Mouse (Mus musculus): Measurements from ENCODE around the gene Npc1l1.
"Not testable (repeated sequence)": the region's sequence is repeated elsewhere in the genome, so short reads cannot be mapped to it uniquely, and the experiment has no call there.

Gene Npc1l1

DNA sequence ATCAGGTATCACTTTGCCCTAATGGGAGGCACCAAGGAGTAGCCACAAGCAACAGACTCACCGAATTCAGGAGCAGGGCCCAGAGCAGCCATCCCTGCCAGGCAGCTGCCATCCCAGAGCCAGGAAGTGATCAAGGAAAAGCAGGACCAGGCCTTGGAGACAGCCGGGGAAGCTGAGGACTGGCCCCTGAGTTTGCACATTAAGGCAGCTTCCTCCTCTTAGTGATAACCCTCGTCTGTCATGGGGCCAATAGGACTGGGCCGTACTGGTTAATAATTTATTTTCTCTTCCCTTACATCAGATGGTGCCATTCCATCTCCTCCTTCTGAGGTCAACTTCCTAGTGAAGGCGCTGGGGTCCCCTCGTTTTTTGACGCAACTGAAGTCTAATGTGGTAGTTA is at the start of gene Npc1l1:
TSS of gene Npc1l1 (minus strand) at position 132 of the 400 bp plus-strand sequence.
- DNase-seq = no peak

DNA sequence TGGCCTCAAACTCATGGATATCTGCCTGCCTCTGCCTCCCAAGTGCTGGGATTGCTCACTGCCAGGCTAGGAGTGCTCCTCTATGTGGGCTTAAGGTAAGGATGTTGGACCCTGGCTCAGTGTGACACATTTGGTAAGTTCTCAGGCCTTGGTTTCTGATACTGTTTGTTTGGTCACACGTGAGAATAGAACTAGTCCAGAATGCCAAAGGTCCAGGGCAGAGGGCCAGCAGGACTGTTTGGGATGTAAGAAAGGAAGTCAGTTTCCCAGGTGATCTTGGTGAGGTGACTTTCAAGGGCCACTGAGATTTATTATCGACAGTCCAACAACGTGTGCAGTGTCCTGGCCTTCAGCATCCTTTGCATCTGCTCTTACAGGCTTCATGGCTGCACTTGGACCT is 46.5 kb upstream of the Npc1l1 start:
- DNase-seq = no peak

DNA sequence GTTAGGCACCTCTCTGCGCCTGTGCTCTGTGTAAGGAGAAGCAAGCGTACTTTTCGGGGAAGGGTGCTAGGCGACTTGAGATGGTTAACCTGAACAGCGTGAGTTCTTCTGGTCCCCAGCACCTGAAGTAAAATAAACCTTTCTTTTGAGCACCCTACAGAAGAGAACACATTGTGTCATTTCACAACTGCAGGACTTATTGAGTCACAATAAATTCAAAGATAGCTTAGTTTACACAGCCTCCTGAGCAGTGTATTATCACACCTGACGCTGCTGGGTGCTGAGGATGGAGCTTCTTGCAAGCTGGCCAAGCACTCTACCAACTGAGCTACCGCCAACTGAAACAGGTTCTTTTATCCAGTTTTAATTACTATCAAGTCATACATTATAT is 45.1 kb upstream of the Npc1l1 start:
- no peak for DNase-seq

DNA sequence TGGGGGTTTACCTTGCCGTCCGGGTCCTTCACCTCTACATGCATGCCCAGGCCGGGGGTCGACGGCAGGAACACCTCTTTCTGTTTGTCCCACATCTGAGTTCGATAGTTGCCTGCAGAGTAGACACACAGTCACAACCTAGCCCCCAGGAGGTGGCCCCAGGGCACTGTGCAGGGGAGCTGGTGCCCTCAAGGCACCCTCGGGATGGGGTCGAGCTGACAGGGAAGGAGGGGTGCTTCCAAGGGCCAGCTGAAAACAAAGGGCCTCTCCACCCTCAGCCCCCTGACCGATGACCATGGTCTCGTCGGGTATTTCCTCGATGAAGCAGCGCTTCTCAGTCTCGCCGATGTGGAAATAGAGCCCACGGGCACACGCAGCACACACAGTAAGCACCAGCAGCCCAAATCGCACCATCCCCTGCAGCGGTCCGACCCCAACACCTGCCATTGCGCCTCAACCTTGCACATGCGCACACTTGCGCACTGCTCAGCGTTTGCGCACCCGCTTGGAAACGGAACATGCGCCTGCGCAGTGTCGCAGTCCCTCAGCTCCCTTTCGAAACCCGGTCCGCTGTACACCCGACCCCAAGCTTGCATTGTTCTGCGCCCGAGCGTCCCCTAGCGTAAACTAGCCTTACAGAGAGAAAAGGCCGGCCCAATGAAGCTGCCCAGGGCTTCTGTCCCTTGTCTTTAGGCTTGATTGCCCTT is 44.6 kb upstream of the Npc1l1 start, which contains the start of gene Tmed4:
TSS of gene Tmed4 (minus strand) at position 484 of the 707 bp plus-strand sequence.
- peak; percentile 98 to 99 for DNase-seq

DNA sequence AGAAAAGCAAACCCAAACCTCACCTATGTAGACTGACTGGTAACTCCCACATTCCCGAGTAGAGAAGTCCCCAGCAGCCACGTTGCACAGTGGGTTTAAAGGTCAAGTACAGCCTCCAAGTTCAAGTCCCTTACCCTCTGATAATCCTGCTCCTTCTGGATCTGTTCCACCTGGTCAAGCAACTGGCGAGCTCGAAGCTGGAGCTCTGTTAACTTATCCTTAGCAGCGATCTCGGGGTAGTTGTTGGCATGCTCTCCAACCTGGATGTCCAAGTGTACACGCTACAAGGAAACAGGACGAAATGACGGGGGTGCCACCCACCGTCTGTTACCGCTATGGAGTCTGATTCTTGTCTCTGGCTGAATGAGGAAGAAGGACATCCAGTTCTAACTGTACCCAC is 43.7 kb upstream of the Npc1l1 start:
- DNase-seq = no peak

DNA sequence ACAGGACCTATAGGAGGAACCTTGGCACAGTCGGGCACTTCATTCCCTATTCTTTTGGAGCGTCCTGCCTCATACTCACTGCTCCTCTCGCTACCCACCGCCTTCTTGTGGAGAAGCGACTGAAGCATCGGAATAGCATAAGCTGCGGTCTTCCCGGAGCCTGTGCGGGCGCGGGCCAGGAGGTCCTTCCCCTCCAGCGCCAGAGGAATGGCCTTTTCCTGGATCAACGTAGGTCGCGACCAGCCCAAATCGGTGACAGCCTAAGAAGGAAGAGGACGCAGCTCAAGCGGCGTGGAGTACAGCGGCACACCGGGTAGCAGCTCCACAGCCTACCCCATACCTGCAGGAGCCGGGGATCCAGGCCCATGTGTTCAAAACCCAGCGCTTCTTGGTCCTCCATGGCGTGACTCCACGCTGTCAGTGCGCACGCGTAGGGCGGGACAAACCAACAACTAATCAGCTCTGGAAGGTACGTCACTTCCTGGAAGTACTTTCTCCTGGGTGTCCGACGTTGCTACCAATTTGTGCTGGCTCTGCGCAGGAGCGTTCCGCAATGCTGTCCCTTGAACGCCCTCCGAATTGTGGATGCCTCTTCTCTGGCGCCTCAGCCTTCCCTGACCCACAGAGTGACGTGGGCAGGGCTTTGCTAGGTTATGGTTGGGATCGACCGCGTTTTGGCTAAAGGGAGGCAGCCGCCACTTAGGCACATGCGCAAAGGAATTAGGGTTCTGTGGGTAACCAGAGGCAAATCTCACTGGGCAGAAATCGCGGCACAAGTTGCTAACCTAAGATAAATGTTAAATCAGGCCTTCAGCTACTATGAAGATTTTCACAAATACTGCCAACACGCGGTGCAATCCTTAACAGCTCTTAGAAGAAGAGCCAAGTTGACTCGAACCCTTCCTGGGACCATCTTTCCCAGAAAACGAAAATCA is 37.6 kb upstream of the Npc1l1 start, which contains the start of gene Ddx56:
TSS of gene Ddx56 (minus strand) at position 453 of the 935 bp plus-strand sequence.
- peak; percentile 94 for DNase-seq

DNA sequence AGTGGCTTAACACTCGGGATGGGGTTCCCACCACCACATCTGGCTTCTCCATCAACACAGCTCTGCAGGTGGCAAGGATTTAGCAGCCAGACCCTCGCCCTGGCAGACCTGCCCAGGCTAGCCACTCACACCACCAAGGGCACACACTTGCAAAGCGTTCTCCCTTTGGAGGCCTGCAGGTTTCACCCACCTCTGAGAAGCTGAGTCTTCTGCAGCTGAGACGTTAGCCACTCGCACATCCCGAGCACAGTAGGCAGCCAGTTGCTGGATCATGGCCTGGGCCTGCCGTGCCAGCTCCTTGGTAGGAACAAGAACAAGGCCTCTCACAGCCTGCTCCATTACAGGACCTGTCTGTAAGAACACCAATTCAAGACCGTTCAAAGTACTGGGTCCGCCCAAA is 36.7 kb upstream of the Npc1l1 start:
- no peak for DNase-seq

DNA sequence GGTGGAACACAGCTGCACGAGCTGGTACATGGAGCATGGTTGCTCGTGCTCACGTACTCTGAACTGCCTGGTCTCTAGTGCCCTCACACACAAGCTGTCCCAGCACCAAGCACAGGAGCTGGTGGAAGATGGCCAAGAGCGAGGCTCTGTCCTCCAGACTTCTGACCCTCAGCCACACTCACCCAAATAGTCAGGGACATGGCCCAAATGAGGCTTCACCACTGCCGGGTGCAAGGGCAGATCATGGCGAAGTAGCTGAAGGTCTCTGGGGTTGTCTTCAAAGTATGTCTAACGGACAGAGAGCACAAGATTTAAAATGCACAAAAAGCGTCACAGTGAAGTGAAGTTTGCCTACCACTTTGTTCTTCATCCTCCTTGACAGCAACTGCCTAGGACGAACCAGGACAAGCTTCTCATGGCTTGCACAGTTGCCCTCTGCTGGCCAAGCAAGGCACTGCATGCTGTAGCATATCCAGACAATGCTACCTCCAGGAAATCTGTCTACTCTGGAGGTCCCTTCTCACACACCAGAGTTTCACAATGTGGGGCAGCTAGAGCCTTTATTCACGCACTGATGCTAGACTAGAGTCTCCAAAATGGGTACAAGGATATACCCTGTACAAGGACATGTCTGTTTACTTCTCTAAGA is 31.6 kb upstream of the Npc1l1 start:
- DNase-seq = peak; percentile 53 to 75

DNA sequence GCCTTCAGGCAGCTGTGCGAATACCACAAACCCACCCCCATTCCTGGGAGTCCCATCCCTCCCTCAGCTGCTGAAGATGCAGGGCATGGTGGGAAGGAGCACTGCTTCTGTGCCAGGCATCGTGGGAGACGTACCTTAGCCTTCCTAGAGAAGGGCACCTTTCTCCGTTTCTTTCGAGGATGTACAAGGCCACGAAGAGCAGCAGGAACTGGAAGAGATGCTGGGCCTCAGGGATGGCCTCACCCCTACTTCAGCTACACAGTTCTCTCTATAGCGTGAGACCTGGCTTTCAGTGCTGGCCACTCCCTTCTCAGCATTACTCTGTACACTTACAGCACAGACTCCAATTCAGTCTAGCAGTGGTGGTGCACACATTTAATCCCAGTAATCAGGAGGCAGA is 29.5 kb upstream of the Npc1l1 start:
- no peak for DNase-seq

DNA sequence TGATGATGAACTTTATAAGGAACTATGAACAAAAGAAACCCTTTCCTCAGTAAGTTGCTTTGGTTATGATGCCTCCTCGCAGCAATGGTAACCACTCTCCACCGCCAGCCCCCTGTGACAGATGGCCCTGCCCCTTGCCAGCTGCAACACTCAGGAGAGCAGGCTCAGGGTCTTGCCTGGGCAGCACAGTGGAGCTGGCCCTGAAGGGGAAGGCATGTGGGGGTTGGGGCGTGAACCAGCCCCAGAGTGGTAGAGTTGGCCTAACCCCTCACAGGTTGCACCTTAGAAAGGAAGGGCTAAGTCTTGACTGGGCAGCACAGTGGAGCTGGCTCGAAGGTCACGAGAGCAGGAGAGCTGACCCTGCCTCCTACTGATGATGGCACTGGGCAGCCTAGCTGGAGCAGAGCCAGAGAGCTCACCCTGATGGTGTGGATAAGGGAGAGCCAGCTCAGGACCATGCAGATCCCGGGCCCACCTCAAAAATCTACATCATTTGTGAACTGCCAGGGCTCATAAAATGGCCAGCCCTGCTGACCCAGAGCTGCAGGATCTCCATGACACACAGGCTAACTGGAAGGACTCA is 26.6 kb upstream of the Npc1l1 start:
- DNase-seq = no peak

DNA sequence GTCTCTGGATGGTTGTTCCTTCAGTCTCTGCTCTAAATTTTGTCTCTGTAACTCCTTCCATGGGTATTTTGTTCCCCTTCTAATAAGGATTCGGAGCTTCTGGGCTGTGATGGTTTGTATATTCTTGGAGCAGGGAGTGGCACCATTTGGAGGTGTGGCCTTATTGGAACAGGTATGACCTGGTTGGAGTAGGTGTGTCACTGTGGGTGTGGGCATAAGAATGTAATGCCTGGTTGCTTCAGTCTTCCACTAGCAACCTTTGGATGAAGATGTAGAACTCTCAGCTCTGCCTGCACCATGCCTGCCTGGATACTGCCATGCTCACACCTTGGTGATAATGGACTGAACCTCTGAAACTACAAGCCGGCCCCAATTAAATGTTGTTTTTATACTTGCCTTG is 24.7 kb upstream of the Npc1l1 start:
- DNase-seq = not testable (repeated sequence)

DNA sequence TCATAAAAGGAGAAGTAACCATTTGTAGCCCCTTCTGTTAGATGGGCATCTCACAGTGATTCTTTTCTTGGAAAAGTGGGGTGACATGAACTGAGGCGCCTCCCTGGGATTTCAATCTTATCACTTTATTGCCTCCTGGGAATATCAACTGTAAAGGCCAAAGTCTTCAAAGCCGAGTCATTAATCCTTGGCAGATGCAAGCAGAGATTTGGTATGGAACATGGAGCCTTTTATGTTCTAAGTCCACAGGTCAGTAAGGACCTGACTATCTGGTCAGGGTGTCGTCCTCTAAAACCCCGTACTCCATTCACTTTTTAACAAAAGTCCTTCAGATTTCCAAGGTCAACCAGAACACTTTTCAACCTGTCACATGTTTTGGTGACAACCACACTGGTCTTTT is 22.9 kb upstream of the Npc1l1 start:
- no peak for DNase-seq

DNA sequence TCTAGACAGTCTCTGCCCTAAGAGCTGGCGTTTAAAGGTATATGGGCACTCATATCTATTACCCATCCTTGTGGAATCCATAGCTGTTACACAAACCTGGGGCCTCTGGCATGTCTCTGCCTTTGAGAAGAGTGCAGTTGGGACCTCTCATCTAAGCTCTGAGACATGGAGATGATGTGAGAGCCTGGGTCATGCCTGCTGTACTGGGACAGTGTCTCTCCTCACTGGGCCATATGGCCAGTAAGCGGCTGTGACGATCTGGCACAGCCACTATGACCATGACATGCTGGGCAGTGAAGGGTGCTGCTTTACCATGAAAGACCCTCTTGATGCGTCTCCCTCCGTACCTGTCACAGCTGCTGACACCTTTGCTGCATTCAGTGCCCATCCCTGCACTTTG is 22.3 kb upstream of the Npc1l1 start:
- DNase-seq = no peak

DNA sequence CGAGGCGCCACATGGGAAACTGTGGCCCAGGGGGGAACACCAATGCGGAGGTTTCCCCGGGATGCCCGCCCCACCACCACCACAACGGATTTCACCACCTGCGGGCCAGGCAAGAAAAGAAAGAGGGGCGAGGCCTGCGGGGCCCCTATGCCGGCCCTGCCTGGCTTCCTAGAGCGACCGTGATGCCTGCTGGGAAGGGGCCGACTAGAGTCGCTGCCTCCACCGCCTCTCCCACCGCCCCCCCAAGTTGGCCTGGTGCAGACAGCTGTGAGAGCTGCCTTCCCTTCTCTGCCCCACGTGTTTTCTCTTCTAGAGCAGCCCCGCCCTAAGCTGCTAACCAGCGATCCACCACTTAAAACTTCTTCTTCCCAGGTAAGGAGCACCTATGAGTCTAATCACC is 14.8 kb upstream of the Npc1l1 start:
- DNase-seq = no peak

DNA sequence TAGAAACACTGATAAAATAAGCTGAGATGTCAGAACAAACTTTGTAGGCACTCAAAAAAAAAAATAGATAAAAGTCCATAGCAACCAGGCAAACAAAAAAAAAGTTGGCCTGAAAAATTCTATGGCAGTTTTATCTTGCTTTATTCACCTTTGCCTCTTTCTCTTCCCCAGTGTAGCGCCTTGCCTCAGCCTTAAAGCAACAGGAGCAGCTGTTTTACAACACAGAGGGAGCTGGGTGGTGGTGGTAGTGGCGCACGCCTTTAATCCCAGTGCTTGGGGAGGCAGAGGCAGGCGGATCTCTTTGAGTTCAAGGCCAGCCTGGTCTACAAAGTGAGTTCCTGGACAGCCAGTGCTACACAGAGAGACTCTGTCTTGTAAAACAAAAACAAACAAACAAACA is 3.1 kb upstream of the Npc1l1 start:
- DNase-seq = no peak

DNA sequence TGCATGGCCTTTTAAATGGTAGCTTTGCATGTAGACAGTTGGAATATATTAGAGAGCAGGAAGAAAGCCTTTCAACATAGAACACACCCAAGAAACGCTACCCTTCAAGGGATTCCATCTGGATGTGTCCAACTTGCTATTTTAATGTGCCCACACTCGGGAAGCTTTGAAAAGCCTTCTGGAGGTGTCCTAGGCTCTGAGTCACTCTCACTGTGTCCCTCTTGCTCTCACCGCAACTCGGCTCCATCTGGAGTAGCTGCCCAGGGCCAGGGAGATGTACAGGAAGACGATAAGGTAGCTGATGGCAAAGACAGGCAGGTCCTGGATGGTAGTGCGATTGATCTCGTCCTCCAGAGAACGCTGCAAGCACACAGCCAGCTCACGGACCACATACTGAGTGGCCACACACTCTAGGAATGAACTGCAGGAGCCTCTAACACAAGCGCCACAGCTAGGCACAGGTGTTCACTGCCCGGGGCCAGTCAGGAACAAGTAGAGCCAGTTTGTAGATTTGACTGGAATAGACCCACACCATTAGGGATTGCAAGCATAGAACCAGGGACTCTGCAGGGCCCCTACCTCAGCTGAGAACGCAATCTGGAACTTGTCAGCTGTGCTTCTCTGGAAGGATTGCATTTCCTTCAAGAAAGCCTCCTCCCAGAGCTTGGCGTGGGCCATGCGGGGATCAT is 5.3 kb downstream of the Npc1l1 start:
- no peak for DNase-seq

DNA sequence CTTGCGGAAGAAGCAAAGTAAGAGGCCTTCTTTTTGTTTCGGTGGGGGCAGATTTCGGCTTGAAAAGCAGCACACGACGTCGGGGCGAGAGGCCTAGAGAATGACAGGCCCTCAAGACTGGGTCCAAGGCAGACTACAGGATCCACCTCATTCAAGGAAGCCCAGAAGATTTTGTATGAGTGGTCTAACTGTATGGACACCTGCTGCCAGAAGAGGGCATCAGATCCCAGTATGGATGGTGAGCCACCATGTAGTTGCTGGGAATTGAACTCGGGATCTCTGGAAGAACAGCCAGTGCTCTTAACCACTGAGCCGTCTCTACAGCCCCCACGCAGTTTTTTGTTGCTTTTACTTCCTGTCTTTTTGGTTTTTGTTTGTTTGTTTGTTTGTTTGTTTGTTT is 7.8 kb downstream of the Npc1l1 start:
- DNase-seq = no peak

DNA sequence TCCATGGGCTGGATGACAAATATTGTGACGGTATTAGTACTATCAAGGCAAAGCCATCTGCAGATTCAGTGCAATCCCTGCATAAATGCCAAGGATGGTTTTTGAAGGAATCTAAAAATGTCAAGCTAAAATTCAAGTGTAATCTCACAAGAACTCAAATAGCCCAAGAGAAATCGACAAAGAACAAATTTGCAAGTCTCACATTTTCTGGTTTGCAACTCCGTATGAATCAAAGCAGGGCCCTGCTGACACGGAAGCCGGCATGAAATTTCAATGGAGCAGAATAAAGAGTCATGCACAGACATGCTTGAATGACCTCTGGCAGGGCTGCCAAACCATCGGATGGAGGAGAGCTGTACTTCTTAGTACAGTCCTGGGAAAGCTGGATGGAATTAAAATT is 10.0 kb downstream of the Npc1l1 start:
- DNase-seq = no peak

DNA sequence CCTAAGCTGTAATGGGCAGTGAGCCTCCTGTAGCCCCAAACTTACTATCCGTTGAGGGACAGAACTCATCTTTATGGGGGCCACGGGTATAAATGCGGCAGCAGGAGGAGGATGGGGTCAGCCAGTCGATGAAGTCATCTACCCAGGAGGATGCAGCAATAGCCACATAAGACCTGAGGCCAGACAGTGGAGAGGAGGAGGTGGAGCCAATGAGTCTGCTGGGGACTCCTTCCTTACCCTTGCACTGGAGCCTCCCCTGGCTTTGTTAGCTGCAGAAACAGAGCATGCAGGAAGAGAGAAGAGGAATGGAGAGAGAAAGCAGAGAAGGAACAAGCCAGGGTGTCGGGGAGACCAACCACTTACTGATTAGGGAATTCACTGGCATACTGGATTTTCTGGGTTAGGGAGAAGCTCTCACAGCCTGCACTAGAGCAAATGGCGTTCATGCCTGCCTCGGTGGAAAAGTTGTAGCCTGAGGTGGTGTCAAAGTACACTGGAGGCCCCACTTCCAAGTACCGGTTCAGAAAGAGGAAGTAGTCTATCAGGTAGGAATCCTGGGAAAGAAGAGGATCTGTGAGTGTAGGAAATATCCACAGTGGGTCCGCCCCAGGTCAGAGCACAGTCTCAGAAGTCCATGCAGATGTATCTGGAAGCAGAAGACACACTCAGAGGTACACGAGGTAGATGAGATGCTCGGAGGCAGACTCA is 11.6 kb downstream of the Npc1l1 start:
- DNase-seq = no peak

DNA sequence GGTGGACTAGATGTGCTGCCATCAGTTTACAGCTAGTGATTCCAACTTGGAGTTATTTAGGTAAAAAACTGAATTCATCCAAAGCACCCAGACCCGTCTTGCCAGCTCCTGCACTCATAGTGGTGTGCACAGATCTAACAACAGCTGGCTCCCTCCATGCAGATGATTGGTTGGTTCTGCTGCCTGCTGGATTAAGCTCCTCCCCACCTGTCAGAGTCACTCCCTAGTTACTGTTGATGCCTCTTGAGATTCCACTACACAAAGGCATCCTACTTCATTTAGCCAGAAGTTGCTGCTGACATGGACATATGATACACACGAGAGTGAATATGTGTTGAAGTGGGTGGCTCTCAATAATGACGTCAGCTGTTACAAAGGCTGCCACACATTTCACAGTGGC is 13.1 kb downstream of the Npc1l1 start:
- DNase-seq = no peak

DNA sequence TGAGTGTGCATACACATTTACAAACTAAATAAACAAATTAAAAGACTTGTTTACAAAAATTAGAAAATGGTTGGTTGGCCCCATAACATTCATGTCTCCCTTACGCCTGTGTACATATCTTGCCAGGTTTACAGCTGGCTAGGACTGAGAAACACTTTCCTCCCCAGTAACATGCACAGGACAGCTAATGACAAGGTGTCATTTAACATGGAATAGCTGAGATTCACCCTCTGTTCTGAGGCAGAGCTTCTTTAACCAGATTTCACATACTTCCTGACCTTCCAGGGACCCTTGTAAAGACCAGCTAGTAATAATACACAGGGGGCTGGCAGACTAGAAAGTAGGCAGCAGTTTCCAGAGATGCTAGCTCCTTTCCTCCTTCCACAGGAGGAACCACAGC is 21.8 kb downstream of the Npc1l1 start:
- no peak for DNase-seq

DNA sequence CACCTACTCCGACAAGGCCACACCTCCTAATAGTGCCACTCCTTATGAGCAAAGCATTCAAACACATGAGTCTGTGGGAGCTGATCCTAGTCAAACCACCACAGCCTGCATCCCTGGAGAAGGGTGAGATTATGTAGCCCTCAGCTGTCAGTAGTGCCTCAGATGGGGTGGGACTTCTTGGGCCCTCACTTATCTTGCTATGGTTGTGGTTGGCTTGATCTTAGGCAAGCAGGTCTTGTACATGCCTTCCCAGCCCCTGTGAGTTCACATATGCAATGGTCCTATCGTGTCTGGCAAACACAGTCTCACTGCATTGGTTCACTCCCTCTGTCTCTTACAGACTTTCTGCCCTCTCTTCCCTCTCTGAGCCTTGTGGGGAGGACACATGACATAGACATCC is 22.9 kb downstream of the Npc1l1 start:
- no peak for DNase-seq
